8 mouse cellular contexts compared by ENCODE assay signal in the genomic region with DNA sequence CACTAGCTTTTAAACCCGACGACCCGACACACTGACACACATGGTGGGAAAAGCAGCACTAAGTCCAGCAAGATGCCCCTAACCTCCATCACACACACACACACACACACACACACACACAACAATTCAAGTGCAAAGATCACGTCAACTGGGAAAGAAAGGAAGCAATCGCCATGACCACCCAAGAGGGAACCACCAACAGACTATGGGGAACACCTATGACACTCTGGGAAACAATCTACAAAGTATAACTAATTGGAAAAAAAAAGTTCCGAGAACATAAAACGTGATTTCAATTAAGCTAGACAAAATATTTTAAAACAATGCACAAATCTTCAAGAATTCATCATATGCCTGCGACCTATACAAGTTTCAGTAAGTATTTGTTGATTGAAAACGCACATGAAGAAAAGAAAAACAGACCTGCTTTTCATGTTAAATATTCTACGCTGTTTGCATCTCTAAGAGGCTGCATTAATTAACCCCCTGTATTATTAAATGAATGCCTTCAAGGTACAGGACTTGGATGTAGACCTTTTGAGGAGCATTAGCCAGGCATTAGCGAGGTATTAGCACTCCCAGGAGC. TPM values are rescaled to one million over a fixed set of nuclear protein-coding genes. Genes with fewer than 3 reads are reported as not detected.
A peak's percentile ranks its signal among the peaks of the same experiment; 100 is the strongest.
DNase-seq lines count a peak whose midpoint lies in the region; ATAC-seq and TF ChIP-seq lines count a peak whose summit lies in the region.

No protein-coding gene starts in this region.

- no peak for TF ChIP-seq CTCF in gastrocnemius, adult 2 months (IDR thresholded peaks at IDR 0.05)
- no peak for TF ChIP-seq CTCF in ES-Bruce4 (IDR thresholded peaks at IDR 0.05; ENCODE audit: low read depth, low read length)
- TF ChIP-seq CTCF in liver, postnatal 0 days (IDR thresholded peaks at IDR 0.05; ENCODE audit: low read depth), result no peak

- no peak for TF ChIP-seq EP300 in ES-Bruce4 (IDR thresholded peaks at IDR 0.05; ENCODE audit: insufficient read depth, low read depth, low read length)
- no peak for TF ChIP-seq EP300 in liver, postnatal 0 days (IDR thresholded peaks at IDR 0.05; ENCODE audit: low read depth)

- TF ChIP-seq POLR2A in ES-Bruce4 (IDR thresholded peaks at IDR 0.05; ENCODE audit: insufficient read depth, low read length), result no peak

- ATAC-seq in forebrain, embryonic 15.5 days (replicated peaks), result no peak
- no peak for ATAC-seq in liver, postnatal 0 days
- no peak for ATAC-seq in megakaryocyte progenitor cell, adult 5-6 weeks (replicated peaks; ENCODE audit: poor library complexity)

- peaks cover 17% of the 10 kb centered on the region for H3K36me3 ChIP-seq in ES-Bruce4 (ENCODE audit: control insufficient read depth, insufficient read depth, low read length, poor library complexity, severe bottlenecking)
- peaks cover 8% of the 10 kb centered on the region; the same call in 1 of the 2 replicates for H3K36me3 ChIP-seq in forebrain, embryonic 15.5 days
- H3K36me3 ChIP-seq in liver, postnatal 0 days (replicated peaks; ENCODE audit: insufficient read depth, low read length), result peaks cover 5% of the 10 kb centered on the region

- intact Hi-C loops in gastrocnemius, adult 2 months (cut with DNase I), result no loop called here
- intact Hi-C loops in gastrocnemius, postnatal 36 days (cut with DNase I), result loop anchor here (5.0 kb wide), 1 partner anchor 123 kb away; no protein-coding TSS in a partner anchor

- H3K4me3 ChIP-seq in gastrocnemius, adult 2 months, result peak overlapping the region; percentile 88
- peak overlapping the region; percentile 73 for H3K4me3 ChIP-seq in ES-Bruce4 (ENCODE audit: low read depth, low read length)
- peak overlapping the region; percentile 71 for H3K4me3 ChIP-seq in forebrain, embryonic 15.5 days
- H3K4me3 ChIP-seq in liver, postnatal 0 days (ENCODE audit: low read depth, low read length), result peak overlapping the region; percentile 95

- no peak for DNase-seq in gastrocnemius, adult 2 months
- no peak for DNase-seq in gastrocnemius, postnatal 10 days
- DNase-seq in liver, postnatal 0 days, result no peak
- DNase-seq in gastrocnemius, postnatal 36 days, result no peak
- no peak for DNase-seq in left cerebral cortex, adult 8-10 months (ENCODE audit: low spot score in 2 of 2)

- H3K9me3 ChIP-seq in ES-Bruce4 (replicated peaks; ENCODE audit: control insufficient read depth, insufficient read depth, low read length, poor library complexity, severe bottlenecking), result no peaks in the 10 kb centered on the region
- no peaks in the 10 kb centered on the region for H3K9me3 ChIP-seq in forebrain, embryonic 15.5 days
- H3K9me3 ChIP-seq in liver, postnatal 0 days (ENCODE audit: low read length), result no peaks in the 10 kb centered on the region

- no peak overlapping the region for H3K27ac ChIP-seq in gastrocnemius, adult 2 months
- H3K27ac ChIP-seq in ES-Bruce4 (ENCODE audit: insufficient read depth, low read length), result no peak overlapping the region
- H3K27ac ChIP-seq in forebrain, embryonic 15.5 days (replicated peaks), result no peak overlapping the region
- H3K27ac ChIP-seq in liver, postnatal 0 days (ENCODE audit: low read depth), result peak overlapping the region; percentile 75

- H3K27me3 ChIP-seq in ES-Bruce4 (ENCODE audit: control insufficient read depth, insufficient read depth, low read length, poor library complexity, severe bottlenecking), result peaks cover 11% of the 10 kb centered on the region; the same call in 1 of the 2 replicates
- H3K27me3 ChIP-seq in forebrain, embryonic 15.5 days, result peaks cover 14% of the 10 kb centered on the region; the same call in 1 of the 2 replicates
- H3K27me3 ChIP-seq in liver, postnatal 0 days (ENCODE audit: insufficient read depth, low read length), result no peaks in the 10 kb centered on the region

- H3K4me1 ChIP-seq in ES-Bruce4 (ENCODE audit: control insufficient read depth, insufficient read depth, low read length), result no peaks in the 10 kb centered on the region
- H3K4me1 ChIP-seq in forebrain, embryonic 15.5 days, result peaks cover 10% of the 10 kb centered on the region
- peaks cover 35% of the 10 kb centered on the region for H3K4me1 ChIP-seq in liver, postnatal 0 days (ENCODE audit: insufficient read depth)

- H3K4me2 ChIP-seq in forebrain, embryonic 15.5 days (replicated peaks), result peak overlapping the region; percentile 87
- peak overlapping the region; percentile 92 for H3K4me2 ChIP-seq in liver, postnatal 0 days (ENCODE audit: low read depth, low read length)

- WGBS in forebrain, embryonic 15.5 days, result 29% methylated on average over 11 of the region's 11 CpGs
- 25% methylated on average over 11 of the region's 11 CpGs for WGBS in liver, postnatal 0 days (ENCODE audit: insufficient replicate concordance)

- peak overlapping the region; percentile 73 for H3K9ac ChIP-seq in ES-Bruce4 (ENCODE audit: low read depth, poor library complexity, severe bottlenecking)
- peak overlapping the region; percentile 68 for H3K9ac ChIP-seq in forebrain, embryonic 15.5 days (replicated peaks)
- peak overlapping the region; percentile 86 for H3K9ac ChIP-seq in liver, postnatal 0 days (replicated peaks)

RNA-seq across cellular contexts. Expression of gene Atp7b, which starts 0.9 kb away (rescaled TPM):
- under 1 TPM in 1 of 2 experiments, not detected in 1; 0.06 TPM for total RNA-seq in gastrocnemius, adult 2 months (2021)
- under 1 TPM in 1 of 2 experiments, not detected in 1; 0.20 TPM for total RNA-seq in gastrocnemius, postnatal 10 days (2021)
- polyA plus RNA-seq in ES-Bruce4 (2011; ENCODE audit: insufficient read depth, insufficient read length, low read depth, missing spikeins), result 2.1 and 2.5 TPM in 2 replicates
- 1.3 and 1.7 TPM in 2 replicates for polyA plus RNA-seq in forebrain, embryonic 15.5 days (2015; fragmentation: Nextera tagmentation; extraction: Ambion mirVana)
- polyA plus RNA-seq in liver, postnatal 0 days (2015; fragmentation: Nextera tagmentation; extraction: Ambion mirVana), result 4.7 and 5.7 TPM in 2 replicates
- total RNA-seq in gastrocnemius, postnatal 36 days (2021), result under 1 TPM in 1 of 2 experiments, not detected in 1; 0.05 TPM
- total RNA-seq in left cerebral cortex, adult 8-10 months (2022), result 1 to 10 TPM; 2.0 to 2.3 (median 2.2) TPM
- 3.6 and 5.1 TPM in 2 replicates for total RNA-seq in megakaryocyte progenitor cell, adult 5-6 weeks (2015)
- 2.1 and 3.9 TPM in 2 replicates for total RNA-seq in megakaryocyte progenitor cell, adult 5-6 weeks (2017)

RNA-seq across cellular contexts. Expression of gene Alg11, which starts 1.3 kb away (rescaled TPM):
- total RNA-seq in gastrocnemius, adult 2 months (2021), result 1 to 10 TPM; 6.1 to 7.6 TPM
- total RNA-seq in gastrocnemius, postnatal 10 days (2021), result 10 to 100 TPM in 1 of 2 experiments, 1 to 10 TPM in 1; 8.8 to 11.2 TPM
- 24.2 and 28.5 TPM in 2 replicates for polyA plus RNA-seq in ES-Bruce4 (2011; ENCODE audit: insufficient read depth, insufficient read length, low read depth, missing spikeins)
- polyA plus RNA-seq in forebrain, embryonic 15.5 days (2015; fragmentation: Nextera tagmentation; extraction: Ambion mirVana), result 29.9 and 31.2 TPM in 2 replicates
- 7.8 and 8.7 TPM in 2 replicates for polyA plus RNA-seq in liver, postnatal 0 days (2015; fragmentation: Nextera tagmentation; extraction: Ambion mirVana)
- 1 to 10 TPM; 4.9 to 6.6 TPM for total RNA-seq in gastrocnemius, postnatal 36 days (2021)
- total RNA-seq in left cerebral cortex, adult 8-10 months (2022), result 10 to 100 TPM; 31.6 to 34.7 (median 33.8) TPM
- 11.2 and 11.8 TPM in 2 replicates for total RNA-seq in megakaryocyte progenitor cell, adult 5-6 weeks (2015)
- total RNA-seq in megakaryocyte progenitor cell, adult 5-6 weeks (2017), result 11.4 and 15.4 TPM in 2 replicates
